Mouse (Mus musculus) hindbrain, postnatal 0 days (tissue): ENCODE results near the gene Osbp2. TPM values are rescaled to one million over a fixed set of nuclear protein-coding genes. Genes with fewer than 3 reads are reported as not detected.

Experiments
- ATAC-seq: fragments of 200-750 bp; cut with Nextera tagmentation; 2 replicates; pipeline ENCODE4 v1.8.0; 2017; ENCODE audit warnings: mild to moderate bottlenecking, moderate TSS enrichment, moderate library complexity
- DNase-seq: peaks from one replicate; pipeline ENCODE4 v3.0.0-alpha.2; 2015; ENCODE audit warnings: low spot score
- H3K27ac ChIP-seq: fragments of 300-500 bp; sonication (generic); 2 replicates; pipeline ENCODE4 v1.5.1; 2014; ENCODE audit warnings: mild to moderate bottlenecking
- H3K27me3 ChIP-seq: fragments of 300-500 bp; sonication (generic); 2 replicates; pipeline ENCODE4 v1.6.1; 2014; ENCODE audit warnings: low read length, mixed read lengths; ENCODE audit not compliant: insufficient read depth
- H3K36me3 ChIP-seq: fragments of 300-500 bp; sonication (generic); 2 replicates; pipeline ENCODE4 v1.6.1; 2014; ENCODE audit warnings: low read length, mixed read lengths; ENCODE audit not compliant: insufficient read depth
- H3K4me1 ChIP-seq: fragments of 300-500 bp; sonication (generic); 2 replicates; pipeline ENCODE4 v1.6.1; 2014; ENCODE audit warnings: antibody characterized with exemption, low read length, mixed read lengths; ENCODE audit not compliant: insufficient read depth
- H3K4me2 ChIP-seq: fragments of 300-500 bp; sonication (generic); 2 replicates; pipeline ENCODE4 v1.6.1; 2014; ENCODE audit warnings: low read depth, mild to moderate bottlenecking, low read length, moderate library complexity, mixed read lengths
- H3K4me3 ChIP-seq: fragments of 300-500 bp; sonication (generic); 2 replicates; pipeline ENCODE4 v1.5.1; 2014; ENCODE audit warnings: low read length
- H3K9ac ChIP-seq: fragments of 300-500 bp; sonication (generic); replicated peaks from 2 replicates; pipeline ENCODE4 v1.6.1; 2014; ENCODE audit warnings: mild to moderate bottlenecking, low read length, moderate library complexity, mixed read lengths
- H3K9me3 ChIP-seq: fragments of 300-500 bp; sonication (generic); 2 replicates; pipeline ENCODE4 v1.6.1; 2016; ENCODE audit warnings: low read length, mixed read lengths
- CTCF ChIP-seq: IDR thresholded peaks from 2 replicates; pipeline ENCODE4 v1.5.1; 2016; ENCODE audit warnings: antibody characterized with exemption, control low read depth, low read depth
- WGBS: fragments of 180-500 bp; shearing (Covaris S2); extraction: QIAGEN DNeasy Blood & Tissue Kit; methylation state at CpG from one replicate; pipeline ENCODE4 v1.1.7; 2014; 5-methylcytosine and 5-hydroxymethylcytosine counted together
- polyA plus RNA-seq: library from polyadenylated mRNA; unstranded; fragments of >200 nt; fragmentation: Nextera tagmentation; extraction: Ambion mirVana; gene quantifications from 2 replicates; pipeline ENCODE4 v1.2.1, GENCODE M21; 2015
- total RNA-seq: library from RNA; depleted of rRNA; stranded (reverse); fragments of >200 nt; gene quantifications from 2 replicates; pipeline ENCODE4 v1.2.3, GENCODE M21; 2014; rRNA removed

The Osbp2 gene
- total and polyA plus RNA-seq, 2 experiments from 2014 or later, result 39.7 to 87.5 TPM

DNA sequence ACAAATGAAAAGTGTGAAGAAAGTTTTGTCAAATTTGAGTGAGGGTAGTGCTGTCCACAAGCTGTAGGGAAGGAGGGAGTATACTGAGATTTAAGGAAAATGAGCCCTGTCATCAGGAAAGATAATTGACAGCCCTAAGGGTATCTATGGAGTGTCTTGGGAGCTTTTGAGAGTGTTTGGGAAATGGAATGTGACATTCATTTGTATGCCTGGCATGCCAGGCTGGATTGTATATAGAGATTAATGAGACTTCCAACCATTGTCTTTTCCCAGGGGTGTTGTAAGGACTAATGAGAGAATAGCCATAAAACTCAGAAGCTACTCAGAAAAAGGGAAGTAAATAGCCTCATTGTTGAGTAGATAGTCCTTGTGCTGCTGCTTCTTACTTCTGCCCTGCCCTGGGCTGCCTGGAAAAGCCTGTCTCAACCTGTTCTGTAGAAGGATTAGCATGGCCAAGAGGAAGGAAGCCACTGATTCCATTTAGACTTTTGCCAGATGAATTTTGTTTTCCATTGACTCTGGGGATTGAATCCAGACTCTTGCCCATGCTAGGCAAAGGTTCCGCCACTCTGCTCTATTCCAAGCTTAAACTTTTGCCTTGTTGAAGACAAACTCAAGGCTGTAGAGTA lies 192.6 kb downstream of the Osbp2 start:
- TF ChIP-seq CTCF, result no peak
- Histone ChIP-seq H3K27me3 (no peaks in the 10 kb centered on the region), H3K4me2 (no peak overlapping the region), H3K4me3 (no peak overlapping the region), H3K9me3 (no peaks in the 10 kb centered on the region), H3K36me3 (peaks cover 66% of the 10 kb centered on the region), H3K9ac (no peak overlapping the region), H3K4me1 (no peaks in the 10 kb centered on the region), H3K27ac (no peak overlapping the region)
- ATAC-seq, result no peak
- 95% methylated on average over 1 of the region's 1 CpGs for WGBS
- DNase-seq, result no peak

DNA sequence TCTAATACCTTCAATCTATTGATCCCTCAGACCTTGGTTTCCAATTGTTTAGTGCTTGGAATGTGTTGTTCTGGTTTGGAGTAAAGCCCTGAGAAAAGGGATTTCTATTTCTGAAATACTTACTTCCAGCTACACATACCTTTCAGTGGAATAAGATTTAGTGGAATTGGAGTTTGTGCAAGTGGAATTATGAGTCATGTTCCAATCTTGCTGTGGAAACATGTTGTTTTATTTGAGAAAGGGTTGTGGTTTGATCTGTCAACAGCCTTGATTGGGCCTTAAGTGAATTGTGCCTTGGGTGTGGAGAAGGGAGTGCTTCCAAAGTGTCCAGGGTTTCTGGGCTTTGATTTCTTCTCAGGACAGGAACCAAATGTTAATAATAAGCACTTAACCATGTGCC lies 193.9 kb downstream of the Osbp2 start:
- no peak for ATAC-seq
- H3K4me1 ChIP-seq, result no peaks in the 10 kb centered on the region
- H3K36me3 ChIP-seq, result peaks cover 61% of the 10 kb centered on the region
- no peaks in the 10 kb centered on the region for H3K27me3 ChIP-seq
- H3K4me3 ChIP-seq, result no peak overlapping the region
- no peak for DNase-seq
- no peaks in the 10 kb centered on the region for H3K9me3 ChIP-seq
- H3K4me2 ChIP-seq, result no peak overlapping the region
- H3K27ac ChIP-seq, result no peak overlapping the region
- H3K9ac ChIP-seq, result no peak overlapping the region
- TF ChIP-seq CTCF, result no peak

DNA sequence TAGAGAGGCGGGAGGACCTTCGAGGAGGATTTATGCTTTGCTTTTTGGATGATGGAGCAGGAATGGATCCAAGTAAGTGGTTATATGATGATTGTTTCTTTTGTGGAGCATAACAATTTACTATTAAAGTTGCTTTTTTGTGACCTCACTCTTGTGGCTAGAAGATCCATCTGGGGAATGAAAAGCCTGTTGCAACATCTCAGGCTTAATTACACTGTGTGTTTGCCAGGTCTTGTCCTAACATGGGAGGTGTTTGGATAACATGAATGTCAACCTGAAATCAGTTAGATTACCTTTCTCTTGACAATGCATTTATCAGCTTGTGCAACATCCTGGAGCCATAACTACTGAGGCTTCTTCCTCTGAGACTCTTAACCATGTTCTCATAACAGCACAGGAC lies 194.9 kb downstream of the Osbp2 start:
- H3K9me3 ChIP-seq, result no peaks in the 10 kb centered on the region
- ATAC-seq (no peak), DNase-seq (no peak)
- H3K9ac ChIP-seq, result no peak overlapping the region
- no peak overlapping the region for H3K4me2 ChIP-seq
- H3K36me3 ChIP-seq, result peaks cover 58% of the 10 kb centered on the region
- H3K27me3 ChIP-seq, result no peaks in the 10 kb centered on the region
- H3K4me3 ChIP-seq, result no peak overlapping the region
- H3K27ac ChIP-seq, result no peak overlapping the region
- WGBS, result 96% methylated on average over 2 of the region's 2 CpGs
- TF ChIP-seq CTCF, result no peak
- no peaks in the 10 kb centered on the region for H3K4me1 ChIP-seq

DNA sequence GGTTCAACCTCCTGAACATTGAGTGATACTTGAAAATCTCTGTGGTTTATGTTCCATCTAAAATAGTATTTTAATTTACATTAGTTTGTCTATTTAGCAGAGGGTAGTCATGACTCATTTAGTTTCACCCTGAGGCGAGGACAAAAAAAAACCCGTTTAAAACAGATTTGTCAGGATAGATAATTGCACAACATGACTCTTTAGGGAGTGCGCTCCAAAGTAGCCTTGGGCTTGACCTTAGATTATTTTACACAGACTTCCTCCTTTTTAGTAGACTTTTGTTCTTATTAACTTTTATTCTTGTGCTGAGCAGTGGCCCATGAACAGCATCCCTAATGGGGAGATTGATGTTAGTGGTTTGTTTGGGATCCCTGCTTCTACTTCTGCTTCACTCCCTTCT lies 196.2 kb downstream of the Osbp2 start:
- Histone ChIP-seq H3K27ac (no peak overlapping the region), H3K4me3 (no peak overlapping the region), H3K4me1 (no peaks in the 10 kb centered on the region), H3K36me3 (peaks cover 55% of the 10 kb centered on the region), H3K9me3 (no peaks in the 10 kb centered on the region), H3K27me3 (no peaks in the 10 kb centered on the region), H3K9ac (no peak overlapping the region), H3K4me2 (no peak overlapping the region)
- 85% methylated on average over 3 of the region's 3 CpGs for WGBS
- TF ChIP-seq CTCF, result no peak
- DNase-seq (no peak), ATAC-seq (no peak)

DNA sequence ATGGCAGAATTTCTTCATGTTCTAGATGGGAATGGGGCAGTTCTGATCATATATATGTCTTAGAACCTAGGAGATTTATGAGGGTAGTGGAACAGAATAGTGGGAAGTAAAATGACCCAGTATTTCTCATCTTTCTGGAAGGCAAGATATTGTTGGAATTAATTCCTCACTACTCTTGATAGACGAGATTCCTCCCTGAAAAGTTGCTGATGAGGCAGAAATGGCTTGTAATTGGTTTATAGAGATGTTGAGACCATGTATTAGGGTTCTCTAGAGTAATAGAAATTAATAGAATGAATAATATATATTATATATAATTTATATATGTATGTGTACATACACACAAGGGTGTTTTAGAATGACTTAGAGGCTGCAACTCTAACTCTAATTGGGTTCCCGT lies 201.7 kb downstream of the Osbp2 start:
- 85% methylated on average over 2 of the region's 2 CpGs for WGBS
- H3K9me3 ChIP-seq, result no peaks in the 10 kb centered on the region
- no peak for TF ChIP-seq CTCF
- H3K27ac ChIP-seq, result no peak overlapping the region
- no peaks in the 10 kb centered on the region for H3K4me1 ChIP-seq
- DNase-seq, result no peak
- H3K36me3 ChIP-seq, result peaks cover 16% of the 10 kb centered on the region
- H3K4me2 ChIP-seq, result no peak overlapping the region
- no peak for ATAC-seq
- H3K27me3 ChIP-seq, result no peaks in the 10 kb centered on the region
- no peak overlapping the region for H3K9ac ChIP-seq
- no peak overlapping the region for H3K4me3 ChIP-seq

Other genes with a start within 250 kb of the Osbp2 start
- 34.9 and 36.2 TPM in 2 replicates for gene Morc2a, start 214.7 kb downstream of the Osbp2 start, total RNA-seq
- gene Morc2a, start 214.7 kb downstream of the Osbp2 start, polyA plus RNA-seq, result 17.1 and 17.7 TPM in 2 replicates
- gene 4921536K21Rik, start 31.2 kb upstream of the Osbp2 start, total RNA-seq, result 0.21 and 0.90 TPM in 2 replicates
- 0.41 and 0.42 TPM in 2 replicates for gene 4921536K21Rik, start 31.2 kb upstream of the Osbp2 start, polyA plus RNA-seq
- 14.4 and 16.9 TPM in 2 replicates for gene Dusp18, start 31.3 kb upstream of the Osbp2 start, total RNA-seq
- 15.4 and 16.3 TPM in 2 replicates for gene Dusp18, start 31.3 kb upstream of the Osbp2 start, polyA plus RNA-seq
- gene Slc35e4, start 50.8 kb upstream of the Osbp2 start, total RNA-seq, result 48.6 and 52.4 TPM in 2 replicates
- gene Slc35e4, start 50.8 kb upstream of the Osbp2 start, polyA plus RNA-seq, result 23.5 and 25.8 TPM in 2 replicates
- gene Tcn2, start 68.3 kb upstream of the Osbp2 start, total RNA-seq, result 35.8 and 39.4 TPM in 2 replicates
- gene Tcn2, start 68.3 kb upstream of the Osbp2 start, polyA plus RNA-seq, result 29.3 and 30.8 TPM in 2 replicates
- 35.9 and 36.4 TPM in 2 replicates for gene Pes1, start 100.1 kb upstream of the Osbp2 start, total RNA-seq
- 44.5 and 46.8 TPM in 2 replicates for gene Pes1, start 100.1 kb upstream of the Osbp2 start, polyA plus RNA-seq
- gene 4930556J24Rik, start 112.9 kb upstream of the Osbp2 start, total RNA-seq, result not detected in 2 replicates
- gene 4930556J24Rik, start 112.9 kb upstream of the Osbp2 start, polyA plus RNA-seq, result 0.25 and 0.35 TPM in 2 replicates
- gene Gal3st1, start 119.7 kb upstream of the Osbp2 start, total RNA-seq, result 30.3 and 34.6 TPM in 2 replicates
- 18.5 and 18.8 TPM in 2 replicates for gene Gal3st1, start 119.7 kb upstream of the Osbp2 start, polyA plus RNA-seq
- gene Sec14l4, start 167.6 kb upstream of the Osbp2 start, total RNA-seq, result not detected in 2 replicates
- gene Sec14l4, start 167.6 kb upstream of the Osbp2 start, polyA plus RNA-seq, result not detected in 2 replicates
- 0.36 and 1.6 TPM in 2 replicates for gene Sec14l3, start 200.9 kb upstream of the Osbp2 start, total RNA-seq
- gene Sec14l3, start 200.9 kb upstream of the Osbp2 start, polyA plus RNA-seq, result 1.7 and 1.8 TPM in 2 replicates
- 14.8 and 20.4 TPM in 2 replicates for gene Mtfp1, start 231.5 kb upstream of the Osbp2 start, total RNA-seq
- 17.7 TPM in 2 replicates for gene Mtfp1, start 231.5 kb upstream of the Osbp2 start, polyA plus RNA-seq